Mouse (Mus musculus) B cell, adult 2 months (primary cell): Measurements from ENCODE around the gene Acta2.
A peak's percentile ranks its signal among the peaks of the same experiment; 100 is the strongest.

Experiments used
- DNase-seq, 2 experiments: peaks; one replicate each; pipeline ENCODE4 v3.0.0; 2022

Gene Acta2

GRCm38 (mm10) chr19:34270106-34270726 is 14.8 kb upstream of the Acta2 start:
- DNase-seq, result peak; percentile 46 to 47

- no peak for DNase-seq
Measured at GRCm38 (mm10) chr19:34268991-34269390, 13.6 kb upstream of the Acta2 start.

GRCm38 (mm10) chr19:34265604-34266193 is 10.3 kb upstream of the Acta2 start:
- no peak for DNase-seq

GRCm38 (mm10) chr19:34262273-34262974 is 7.0 kb upstream of the Acta2 start:
- no peak for DNase-seq

GRCm38 (mm10) chr19:34256936-34257335 is 1.5 kb upstream of the Acta2 start:
- no peak for DNase-seq

- DNase-seq, result no peak
Measured at GRCm38 (mm10) chr19:34256149-34256548, 759 bp upstream of the Acta2 start.

- DNase-seq, result peak; percentile 64 to 72
Measured at GRCm38 (mm10) chr19:34254101-34254879, 1.1 kb downstream of the Acta2 start.

GRCm38 (mm10) chr19:34252450-34252849 is 2.9 kb downstream of the Acta2 start:
- no peak for DNase-seq

GRCm38 (mm10) chr19:34251900-34252299 is 3.5 kb downstream of the Acta2 start:
- DNase-seq, result no peak

- no peak for DNase-seq
Measured at GRCm38 (mm10) chr19:34250621-34251020, 4.8 kb downstream of the Acta2 start.

- DNase-seq, result no peak
Measured at GRCm38 (mm10) chr19:34248558-34248957, 6.8 kb downstream of the Acta2 start.

GRCm38 (mm10) chr19:34244056-34244455 is 11.3 kb downstream of the Acta2 start:
- peak; percentile 73 to 77 for DNase-seq

GRCm38 (mm10) chr19:34242925-34243324 is 12.5 kb downstream of the Acta2 start:
- no peak for DNase-seq

GRCm38 (mm10) chr19:34241247-34241915 is 14.0 kb downstream of the Acta2 start:
- peak; percentile 58 to 66 for DNase-seq

- no peak for DNase-seq
Measured at GRCm38 (mm10) chr19:34240273-34241039, 14.9 kb downstream of the Acta2 start.

- DNase-seq, result no peak
Measured at GRCm38 (mm10) chr19:34237746-34238145, 17.6 kb downstream of the Acta2 start.

GRCm38 (mm10) chr19:34236049-34236448 is 19.3 kb downstream of the Acta2 start:
- DNase-seq, result no peak

- DNase-seq, result peak; percentile 58 to 59
Measured at GRCm38 (mm10) chr19:34233944-34234343, 21.4 kb downstream of the Acta2 start.

GRCm38 (mm10) chr19:34232326-34232725 is 23.1 kb downstream of the Acta2 start:
- DNase-seq, result no peak

GRCm38 (mm10) chr19:34231596-34231995 is 23.8 kb downstream of the Acta2 start:
- no peak for DNase-seq

- DNase-seq, result no peak
Measured at GRCm38 (mm10) chr19:34222805-34223204, 32.6 kb downstream of the Acta2 start.
